Mouse (Mus musculus) bone marrow, adult 2 months (tissue): Measurements from ENCODE around the gene Caskin2.

Source experiments
- CTCF ChIP-seq: fragments of 200-500 bp; IDR thresholded peaks from 2 replicates; pipeline ENCODE4 v1.5.1; 2011; ENCODE audit warnings: low read length, control low read depth; ENCODE audit not compliant: control insufficient read depth, insufficient read depth
- POLR2A ChIP-seq: fragments of 200-500 bp; IDR thresholded peaks from 2 replicates; pipeline ENCODE4 v1.6.1; 2011; ENCODE audit warnings: low read depth, mild to moderate bottlenecking, control low read depth, low read length, borderline replicate concordance; ENCODE audit not compliant: control insufficient read depth

DNA sequence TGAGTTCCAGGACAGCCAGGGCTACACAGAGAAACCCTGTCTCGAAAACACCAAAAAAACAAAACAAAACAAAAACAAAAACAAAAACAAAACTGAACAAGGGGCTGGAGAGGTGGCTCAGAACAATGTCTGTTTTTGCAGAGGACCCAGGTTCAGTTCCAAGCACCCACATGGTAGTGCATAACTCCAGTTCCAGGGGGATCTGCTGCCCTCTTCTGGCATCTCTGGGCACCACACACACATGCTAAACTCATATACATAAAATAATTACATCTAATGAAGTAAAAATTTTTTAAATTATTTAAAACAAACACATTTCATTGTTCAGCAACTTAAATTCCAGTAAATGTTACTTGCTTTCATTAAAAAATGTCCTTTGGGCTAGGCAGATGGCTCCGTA lies 32.4 kb upstream of the Caskin2 start:
- TF ChIP-seq POLR2A (no peak), CTCF (no peak)
